Mouse (Mus musculus) kidney, postnatal 4 days (tissue): ENCODE results near the gene Zfpm1.

Experiments
- DNase-seq, 2 experiments: peaks; one replicate each; pipeline ENCODE4 v3.0.0; 2021; ENCODE audit warnings: mixed read lengths in 2 of 2

Zfpm1 gene

DNA sequence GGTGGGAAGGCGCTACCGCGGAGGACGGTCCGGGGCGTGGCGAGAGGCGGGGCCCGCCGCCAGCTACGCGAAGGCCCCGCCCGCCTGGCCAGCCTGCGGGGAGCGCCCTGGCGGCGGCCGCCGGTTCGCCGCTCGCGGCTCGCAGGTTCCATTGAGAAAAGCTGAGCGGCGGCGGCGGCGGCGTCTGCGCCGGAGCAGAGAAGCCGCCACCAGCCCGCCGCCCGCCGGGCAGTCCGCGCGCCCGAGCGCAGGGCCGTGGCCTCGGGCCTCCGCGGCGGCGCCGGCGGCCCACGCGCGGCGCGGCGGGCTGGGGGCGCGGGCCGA lies at the start of gene Zfpm1:
Gene Zfpm1 (plus strand): TSS at position 107 of the 324 bp plus-strand sequence.
- DNase-seq = no peak

DNA sequence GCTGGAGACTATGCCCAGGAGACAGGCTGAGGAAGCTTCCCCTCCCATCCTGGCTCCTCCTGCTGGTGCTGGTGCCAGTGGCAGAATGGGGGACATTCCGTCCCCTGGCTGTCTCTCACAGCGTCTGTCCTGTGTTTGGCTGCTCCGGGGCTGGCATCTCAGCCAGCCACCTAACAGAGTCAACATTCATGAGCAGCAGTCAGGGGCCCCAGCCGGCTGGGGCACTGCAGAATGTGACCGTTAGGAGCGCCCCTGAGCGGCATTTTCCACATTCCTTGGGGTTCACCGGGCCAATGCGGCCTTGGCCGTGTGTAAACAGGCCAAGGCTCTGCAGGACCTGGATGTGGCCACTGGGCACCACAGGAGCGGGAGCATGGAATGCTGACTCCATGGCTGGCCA lies 47.9 kb upstream of the Zfpm1 start:
- peak; percentile 72 to 81 for DNase-seq

DNA sequence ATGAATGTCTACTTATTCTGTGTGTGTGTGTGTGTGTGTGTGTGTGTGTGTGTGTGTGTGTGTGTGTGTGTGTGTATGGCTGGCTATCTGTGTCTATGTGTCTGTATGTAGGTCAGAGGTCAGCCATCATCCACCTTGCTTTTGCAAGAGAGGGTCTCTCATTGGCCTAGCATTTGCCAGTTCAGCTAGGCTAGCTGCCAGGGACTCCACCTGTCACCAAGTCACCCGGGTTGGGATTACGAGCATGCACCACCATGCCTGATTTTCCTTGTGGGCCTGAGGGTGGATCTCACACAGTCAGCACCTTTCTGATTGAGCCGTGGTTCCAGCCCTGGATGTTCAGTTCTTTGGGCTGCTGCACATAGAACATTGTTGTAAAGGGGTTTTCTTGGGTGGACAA lies 45.4 kb upstream of the Zfpm1 start:
- DNase-seq = no peak

DNA sequence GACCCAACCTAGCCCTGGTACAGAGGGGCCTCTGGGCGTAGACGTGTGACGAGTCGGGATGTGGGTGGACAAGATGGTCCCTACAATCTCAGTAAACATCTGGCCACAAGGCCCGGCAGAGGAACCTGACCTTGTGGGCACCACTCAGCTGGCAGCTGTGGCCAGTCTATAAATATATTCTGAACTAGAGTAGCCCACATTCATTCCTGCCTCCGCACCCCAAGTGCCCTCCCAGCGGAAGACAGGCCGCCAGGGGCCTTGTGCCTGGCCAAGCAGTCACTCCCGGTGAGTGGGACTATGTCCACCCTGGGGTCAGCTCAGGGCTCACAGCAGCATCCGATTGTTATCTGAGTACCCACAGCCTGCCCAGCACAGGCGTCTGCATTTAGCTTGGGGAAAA lies 43.7 kb upstream of the Zfpm1 start:
- DNase-seq = no peak

DNA sequence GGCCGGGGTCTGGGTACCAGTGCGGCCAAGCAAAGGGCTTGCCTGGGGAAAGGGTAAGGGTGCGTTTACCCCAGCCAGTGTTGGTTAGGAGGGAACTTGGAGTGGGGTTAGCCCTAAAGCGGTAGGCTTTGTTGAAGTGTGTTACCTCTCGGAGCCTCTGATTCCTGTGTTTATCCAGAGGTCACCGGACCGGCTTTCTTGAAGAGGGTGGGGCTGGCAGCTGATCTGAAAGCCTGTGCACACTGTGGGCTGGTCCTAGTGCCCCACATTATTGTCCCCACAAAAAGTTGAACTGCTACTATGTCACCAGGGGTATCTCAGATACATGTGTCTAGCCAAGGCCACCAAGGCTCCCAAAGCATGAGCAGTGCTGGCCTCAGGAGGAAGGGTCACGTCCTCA lies 43.2 kb upstream of the Zfpm1 start:
- no peak for DNase-seq

DNA sequence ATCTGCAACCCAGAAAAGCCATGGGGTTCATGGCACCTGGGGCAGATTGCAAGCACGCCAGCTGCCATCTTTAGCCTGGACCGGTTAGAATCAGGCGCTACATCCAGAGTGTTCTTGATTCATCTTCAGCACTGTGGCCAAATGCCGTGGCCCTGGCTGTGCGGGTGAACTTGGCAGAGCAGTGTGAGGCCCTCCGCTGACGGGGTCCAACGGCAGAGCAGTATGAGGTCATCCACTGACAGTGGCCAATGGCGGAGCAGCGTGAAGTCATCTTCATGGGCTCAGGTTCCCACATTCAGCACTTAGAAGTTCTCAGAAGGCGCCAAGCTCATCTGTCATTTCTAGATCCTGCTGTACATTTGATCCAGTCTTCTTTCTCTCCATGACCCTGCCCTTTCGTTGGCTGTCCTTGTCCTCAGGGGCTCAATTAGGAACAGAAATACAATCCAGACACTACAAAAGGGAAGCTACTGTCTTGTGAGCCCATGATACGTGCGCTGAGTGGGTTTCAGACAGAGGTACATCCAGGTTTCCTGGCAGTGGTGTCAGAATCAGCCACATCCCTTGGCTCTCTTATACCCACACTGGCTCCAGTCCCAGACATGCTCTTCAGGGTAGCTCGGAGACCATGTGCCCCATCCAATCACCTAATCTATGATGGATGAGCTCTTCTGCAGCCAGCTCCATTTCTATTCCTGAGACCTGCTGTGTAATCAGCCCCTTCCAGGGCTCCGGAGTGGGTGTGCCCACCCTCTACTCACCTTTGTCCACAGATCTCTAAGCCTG lies 41.5 kb upstream of the Zfpm1 start:
- no peak for DNase-seq

DNA sequence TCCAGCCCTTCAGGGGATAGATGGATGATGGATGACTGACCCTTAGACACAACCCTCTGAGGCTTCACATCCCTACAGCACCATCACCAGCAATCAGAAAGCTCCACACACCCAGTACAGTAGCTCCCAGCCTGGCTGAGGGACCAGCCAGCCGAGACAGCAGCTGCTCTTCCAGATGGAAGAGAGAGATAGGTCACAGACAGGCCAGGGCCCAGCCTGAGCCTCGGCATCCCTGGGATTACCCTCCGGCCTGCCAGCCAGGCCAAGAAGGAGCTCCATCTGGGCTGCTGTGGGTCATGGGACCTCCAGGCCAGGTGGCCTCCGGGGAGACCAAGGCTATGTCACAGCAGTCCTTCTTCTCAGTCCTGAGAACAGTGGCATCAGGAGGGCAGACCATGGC lies 38.6 kb upstream of the Zfpm1 start:
- DNase-seq = no peak

DNA sequence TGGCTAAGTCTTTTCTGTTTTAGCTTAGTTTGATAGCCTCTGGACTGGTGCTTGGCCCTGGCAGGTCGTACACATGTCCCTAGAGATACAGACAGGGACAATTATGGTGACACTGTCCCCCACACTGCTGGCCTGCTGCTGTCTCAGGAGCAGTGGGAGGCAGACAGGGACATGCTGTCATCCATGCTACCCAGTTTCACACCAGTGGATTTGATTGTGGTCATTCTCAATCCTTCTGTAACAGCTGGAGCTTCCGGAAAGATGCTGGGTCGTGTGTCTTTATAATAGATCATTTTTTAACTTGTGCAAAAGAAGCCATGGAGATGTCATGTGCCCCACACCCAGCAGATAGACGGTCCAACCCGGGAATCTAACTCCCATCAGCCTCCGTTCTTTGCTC lies 36.8 kb upstream of the Zfpm1 start:
- DNase-seq = no peak

DNA sequence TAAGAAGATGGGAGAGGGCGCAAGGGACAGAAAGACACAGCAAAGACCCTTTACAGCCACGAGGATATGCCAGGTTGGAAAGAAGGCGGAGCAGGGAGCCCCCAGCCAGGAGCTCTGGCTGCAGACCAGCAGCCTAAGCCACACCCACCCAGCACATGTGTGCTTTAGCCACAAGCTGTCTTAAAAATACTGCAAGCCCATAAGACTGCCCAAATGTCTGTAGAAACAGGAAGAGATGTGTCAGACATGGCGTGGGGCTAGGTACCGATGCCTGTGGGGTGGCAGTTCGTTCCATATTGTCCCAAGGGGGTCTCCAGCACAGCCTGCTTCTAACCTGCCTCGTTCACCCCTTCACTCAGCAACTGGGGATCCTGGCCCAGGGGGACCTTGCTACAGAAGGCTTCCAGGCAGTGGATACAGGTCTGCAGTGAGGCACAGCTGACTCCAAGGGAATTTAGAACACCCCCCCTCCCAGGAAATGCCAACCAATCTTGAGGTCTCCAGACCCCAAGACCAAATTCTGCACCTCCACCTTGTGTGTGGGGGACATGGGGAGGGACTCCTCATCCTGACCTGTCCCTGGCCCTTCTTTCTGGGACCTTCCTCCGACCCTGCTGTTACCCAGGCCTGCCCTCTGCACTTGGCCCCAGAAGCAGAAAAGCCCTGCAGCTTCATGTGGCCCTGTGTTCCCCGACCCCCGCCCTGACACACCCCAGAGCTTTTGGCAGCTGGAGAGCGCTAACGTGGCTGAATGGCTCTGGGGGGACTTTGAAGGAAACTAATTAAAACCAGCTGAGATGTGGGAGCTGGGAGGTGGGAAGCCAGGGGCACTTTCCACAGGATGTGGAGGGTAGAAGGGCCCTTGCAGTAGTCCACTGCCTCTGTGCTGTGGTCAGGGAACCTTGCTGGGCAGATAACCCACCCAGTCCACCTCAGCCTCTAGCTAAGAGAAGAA lies 35.4 kb upstream of the Zfpm1 start:
- no peak for DNase-seq

DNA sequence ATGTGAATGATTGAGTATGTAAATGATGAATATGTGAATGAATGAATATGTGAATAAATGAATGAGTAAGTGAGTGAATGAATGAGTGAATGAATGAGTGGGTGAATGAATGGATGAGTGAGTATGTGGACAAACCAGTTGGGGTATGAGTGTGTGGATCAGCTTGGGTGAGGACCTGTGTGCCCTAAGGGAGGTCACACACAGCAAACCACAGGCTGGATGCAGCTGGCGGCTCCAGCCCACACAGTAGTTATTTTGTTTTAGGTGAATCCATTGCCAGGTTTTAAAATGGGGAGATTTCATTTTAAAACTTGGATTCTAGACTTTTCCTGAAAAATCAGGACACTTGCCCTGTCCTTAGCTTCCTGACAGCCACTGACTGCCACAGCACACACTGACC lies 30.2 kb upstream of the Zfpm1 start:
- DNase-seq = no peak

DNA sequence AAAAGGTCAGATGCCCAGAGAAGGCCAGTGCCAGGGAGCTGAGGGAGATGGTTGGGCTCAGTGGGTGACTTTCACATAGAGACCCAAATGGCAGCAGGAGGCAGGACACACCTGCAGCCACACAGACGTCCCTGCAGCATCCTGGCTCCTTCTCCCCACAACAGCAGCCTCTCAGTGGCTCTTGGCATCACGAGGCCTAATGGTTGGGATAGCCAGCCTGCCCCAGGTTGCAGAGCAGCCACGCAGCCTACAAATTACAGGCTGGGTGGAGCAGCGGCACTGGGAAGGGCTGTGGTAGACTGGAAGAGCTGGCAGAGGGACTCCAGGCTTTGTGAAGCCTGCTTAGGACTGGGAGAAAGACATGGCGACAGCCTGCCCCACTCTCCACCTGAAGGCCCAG lies 29.6 kb upstream of the Zfpm1 start:
- DNase-seq = no peak

DNA sequence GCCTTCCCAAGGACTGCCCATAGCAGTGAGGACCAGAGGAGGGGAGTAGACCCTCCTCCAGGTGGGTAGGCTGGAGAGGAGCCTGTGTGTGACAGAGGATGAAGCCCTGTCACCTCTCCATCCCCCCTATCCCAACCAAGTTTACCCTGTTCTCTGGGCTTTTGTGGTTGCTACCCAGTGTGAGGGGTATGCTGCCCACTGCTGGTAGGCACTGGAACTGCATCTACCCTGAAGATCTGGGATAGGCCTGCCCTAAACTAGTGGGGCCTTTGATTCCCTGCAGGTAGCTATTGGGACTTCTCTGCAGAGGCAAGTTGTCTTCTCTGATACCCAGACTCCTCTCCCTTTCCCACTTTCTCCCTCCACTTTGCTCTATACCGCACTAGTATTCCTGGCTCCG lies 22.6 kb upstream of the Zfpm1 start:
- peak; percentile 88 to 90 for DNase-seq

DNA sequence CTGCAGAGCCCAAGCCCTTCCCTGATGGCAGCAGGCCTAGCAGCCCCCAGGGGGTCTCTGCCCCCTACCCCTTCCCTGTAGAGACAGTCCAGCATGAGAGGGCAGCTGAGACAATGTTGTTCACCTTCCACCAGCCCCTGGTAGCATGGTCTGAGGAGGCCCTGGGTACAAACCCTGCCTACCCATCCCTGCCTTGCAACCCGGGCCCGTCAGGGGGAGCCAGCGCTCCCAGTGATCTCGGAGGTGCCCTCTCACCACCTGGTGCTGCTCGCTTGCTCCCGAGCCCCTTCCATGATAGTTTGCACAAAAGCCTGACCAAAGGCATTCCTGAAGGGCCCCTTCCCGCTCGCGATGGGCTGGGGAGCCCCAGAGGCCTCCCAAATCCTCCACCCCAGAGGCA lies 21.2 kb upstream of the Zfpm1 start:
- no peak for DNase-seq

DNA sequence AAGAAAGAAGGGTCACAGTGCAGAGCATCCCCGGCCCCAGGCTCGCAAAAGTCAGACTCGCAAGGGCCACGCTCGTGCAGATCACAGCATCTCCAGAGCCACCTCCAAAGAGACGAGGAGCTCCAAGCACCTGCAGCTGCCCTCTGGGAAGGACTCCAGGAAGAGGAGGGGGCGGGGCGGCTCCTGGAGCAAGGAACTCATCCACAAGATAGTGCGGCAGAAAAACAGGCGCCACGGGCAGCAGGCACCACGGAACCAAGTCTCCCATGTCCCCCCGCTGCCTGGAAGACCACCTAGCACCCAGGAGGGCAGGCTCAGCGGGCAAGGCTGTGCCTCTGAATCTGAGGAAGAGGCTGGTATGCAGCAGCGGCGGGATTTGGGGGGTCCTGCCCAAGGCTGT lies 19.1 kb upstream of the Zfpm1 start:
- no peak for DNase-seq

DNA sequence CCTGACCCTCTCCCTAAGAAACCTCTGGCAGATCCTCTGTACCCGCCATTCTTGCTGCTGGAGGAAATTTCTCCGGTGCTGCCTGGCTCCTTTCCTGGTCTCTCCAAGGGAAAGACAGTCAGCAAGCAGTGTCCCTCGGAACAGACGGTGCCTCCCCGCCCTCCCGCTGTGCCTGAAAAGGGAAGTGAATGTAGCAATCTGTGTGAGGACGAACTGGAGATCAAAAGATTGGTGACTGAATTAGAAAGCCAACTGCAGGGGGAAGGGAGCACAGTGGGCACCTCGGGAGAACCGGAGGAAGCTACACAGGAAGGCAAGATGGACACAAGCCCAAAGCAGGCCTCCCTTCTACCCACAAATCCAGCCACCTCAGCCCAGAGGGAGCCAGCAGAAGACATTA lies 17.7 kb upstream of the Zfpm1 start:
- no peak for DNase-seq

DNA sequence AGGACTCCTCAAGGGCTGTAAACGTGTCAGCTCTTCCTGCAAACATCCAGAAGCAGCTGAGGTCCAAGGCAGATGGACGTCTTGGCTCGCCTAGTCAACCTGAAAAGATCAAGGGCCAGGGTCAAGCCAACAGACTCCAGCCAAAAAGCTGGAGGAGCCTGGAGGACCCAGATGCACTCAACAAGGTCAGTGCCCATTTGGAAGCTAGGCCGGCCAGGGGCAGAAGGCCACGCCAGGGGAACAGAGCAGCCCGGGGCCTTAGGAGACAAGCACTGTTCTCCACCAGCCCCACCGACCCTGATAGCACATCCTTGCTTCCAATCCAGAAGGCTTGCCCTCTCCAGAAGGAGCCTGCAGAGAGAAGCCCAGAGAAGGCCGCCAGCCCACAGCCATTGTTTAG lies 16.4 kb upstream of the Zfpm1 start:
- DNase-seq = no peak

DNA sequence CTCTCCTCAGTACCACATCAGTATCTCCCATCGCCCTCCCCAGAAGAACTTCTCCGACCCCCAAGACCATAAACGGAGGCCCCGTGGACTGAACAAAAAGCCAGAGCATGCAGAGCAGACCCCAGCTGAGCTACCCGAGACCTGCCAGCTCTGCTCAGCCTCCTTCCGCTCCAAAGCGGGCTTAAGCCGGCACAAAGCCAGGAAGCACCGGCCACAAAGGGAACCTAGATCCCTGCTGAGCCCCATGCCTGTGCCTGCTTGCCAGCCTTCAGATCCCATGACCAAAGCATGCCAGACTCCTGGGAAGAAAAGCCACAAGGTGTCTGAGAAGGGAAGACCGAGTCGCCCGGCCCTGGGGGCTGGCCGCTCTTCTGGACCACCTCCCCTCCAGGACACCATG lies 15.1 kb upstream of the Zfpm1 start:
- no peak for DNase-seq

DNA sequence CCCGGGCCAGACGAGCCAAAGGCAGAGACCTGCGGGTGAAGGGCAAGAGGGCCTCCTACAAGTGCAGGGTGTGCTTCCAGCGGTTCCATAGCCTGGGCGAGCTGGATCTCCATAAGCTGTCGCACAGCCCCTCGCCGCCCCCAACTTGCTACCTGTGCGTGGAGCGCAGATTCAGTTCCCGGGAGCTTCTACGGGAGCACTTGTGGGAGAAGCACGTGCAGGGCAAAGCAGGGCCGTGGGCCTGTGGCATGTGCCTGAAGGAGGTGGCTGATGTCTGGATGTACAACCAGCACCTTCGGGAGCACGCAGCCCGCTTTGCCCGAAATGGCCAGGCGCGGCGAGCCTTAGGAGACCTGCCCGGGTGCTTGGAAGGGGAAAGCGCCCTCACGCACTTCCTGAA lies 13.1 kb upstream of the Zfpm1 start:
- no peak for DNase-seq

DNA sequence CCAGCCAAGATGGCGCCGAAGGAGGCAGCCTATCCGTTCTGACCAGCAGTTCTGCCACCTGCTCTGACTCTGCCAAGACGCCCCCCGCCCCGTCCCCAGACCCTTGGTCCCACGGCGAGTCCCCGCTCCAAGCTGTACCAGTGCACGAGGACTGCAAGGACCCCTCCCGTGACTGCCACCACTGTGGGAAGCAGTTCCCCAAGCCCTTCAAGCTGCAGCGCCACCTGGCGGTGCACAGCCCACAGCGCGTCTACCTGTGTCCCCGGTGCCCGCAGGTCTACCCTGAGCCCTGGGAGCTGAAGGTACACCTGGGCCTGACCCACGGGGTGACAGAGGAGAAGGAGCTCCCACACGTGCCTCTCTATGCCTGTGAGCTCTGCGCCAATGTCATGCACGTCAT lies 12.5 kb upstream of the Zfpm1 start:
- DNase-seq = peak; percentile 91 to 92

DNA sequence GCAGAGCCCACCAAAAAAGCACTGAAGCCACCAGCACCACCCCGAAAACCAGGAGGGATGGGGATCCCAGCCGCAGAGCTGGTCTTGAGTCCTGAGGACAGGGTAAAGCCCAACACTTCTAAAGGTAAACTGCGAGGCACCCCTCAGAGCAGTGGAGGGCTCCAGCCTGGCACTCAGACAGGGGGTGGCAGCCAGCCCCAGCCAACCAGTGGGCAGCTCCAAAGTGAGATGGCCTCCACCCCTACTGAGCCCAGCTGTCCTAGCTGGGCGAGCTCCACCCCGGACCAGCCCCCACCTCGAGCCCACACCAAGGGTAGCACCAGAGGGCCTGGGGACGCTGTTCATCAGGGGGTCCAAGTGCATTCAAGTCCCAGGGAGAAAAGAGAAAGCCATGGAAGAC lies 11.4 kb upstream of the Zfpm1 start:
- DNase-seq = no peak

DNA sequence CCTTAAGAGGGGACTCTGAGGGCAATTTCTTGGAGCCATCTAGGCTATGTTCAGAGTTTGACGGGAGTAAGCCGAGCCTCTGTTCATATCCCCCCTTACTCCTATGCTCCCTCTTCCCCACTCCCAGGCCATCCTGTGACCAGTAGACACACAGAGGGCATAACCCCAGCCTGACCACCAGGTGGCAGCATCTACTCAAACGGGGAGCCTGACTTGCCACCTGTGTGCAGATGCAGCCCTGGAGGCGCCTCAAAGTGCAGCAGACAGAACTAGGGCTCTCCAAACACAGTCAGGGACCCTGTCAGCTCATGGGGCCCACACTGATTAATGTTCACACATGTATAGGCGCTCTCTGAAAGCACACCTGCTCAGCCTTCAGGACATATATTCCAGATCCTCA lies 8.8 kb upstream of the Zfpm1 start:
- peak; percentile 84 to 85 for DNase-seq

DNA sequence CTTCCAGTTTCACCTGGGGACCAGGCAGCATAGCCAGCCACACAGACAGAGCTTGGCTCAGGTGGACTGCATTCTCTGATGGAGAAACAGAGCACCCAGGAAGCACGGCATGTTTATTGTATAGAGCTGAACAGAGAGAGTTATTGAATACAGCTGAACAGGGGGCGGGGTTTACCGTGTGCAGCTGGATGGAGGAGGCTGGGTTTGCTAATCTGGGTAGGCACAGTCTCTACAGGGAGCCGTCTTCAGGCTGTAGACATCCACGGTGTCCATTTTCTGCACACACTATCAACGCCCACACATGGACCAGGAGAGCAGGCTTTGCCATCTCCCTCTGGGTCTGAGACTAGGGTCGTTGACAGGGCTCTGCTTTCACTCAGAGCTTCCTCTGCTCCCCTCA lies 8.1 kb upstream of the Zfpm1 start:
- DNase-seq = no peak

DNA sequence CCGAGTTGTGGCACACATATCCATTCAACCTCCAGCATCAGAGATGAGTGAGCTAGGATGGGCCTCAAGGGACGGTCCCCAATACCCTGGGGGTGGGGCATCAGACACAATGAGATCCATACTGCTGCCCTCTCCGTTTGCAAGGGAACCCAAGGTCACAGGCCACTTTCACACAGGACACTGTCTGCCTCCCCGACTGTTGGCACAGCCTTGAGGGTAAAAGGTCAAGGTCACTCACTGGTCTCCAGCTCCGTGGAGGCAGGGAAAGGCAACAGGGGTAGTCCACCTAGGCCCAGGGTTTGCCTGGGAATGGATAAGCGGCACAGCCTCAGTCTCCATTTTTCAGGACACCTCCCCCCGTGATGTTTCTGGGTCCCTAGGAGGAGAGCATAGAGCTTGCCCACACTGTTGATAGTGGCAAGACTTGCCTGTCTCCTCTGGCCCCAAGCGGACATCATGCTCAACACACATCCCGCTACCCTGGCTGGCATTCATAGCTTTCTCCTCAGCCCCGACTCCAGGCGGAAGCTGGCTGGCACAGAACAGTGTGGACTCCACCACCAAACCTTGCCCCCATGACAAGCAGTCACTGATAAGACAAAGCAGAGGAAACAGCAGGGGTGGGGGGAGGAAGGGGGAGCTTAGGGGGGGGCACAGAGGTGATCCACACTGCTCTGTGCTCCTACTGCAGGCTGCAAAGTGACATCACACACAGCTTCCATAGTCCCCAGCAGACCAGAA lies 7.1 kb upstream of the Zfpm1 start:
- no peak for DNase-seq

DNA sequence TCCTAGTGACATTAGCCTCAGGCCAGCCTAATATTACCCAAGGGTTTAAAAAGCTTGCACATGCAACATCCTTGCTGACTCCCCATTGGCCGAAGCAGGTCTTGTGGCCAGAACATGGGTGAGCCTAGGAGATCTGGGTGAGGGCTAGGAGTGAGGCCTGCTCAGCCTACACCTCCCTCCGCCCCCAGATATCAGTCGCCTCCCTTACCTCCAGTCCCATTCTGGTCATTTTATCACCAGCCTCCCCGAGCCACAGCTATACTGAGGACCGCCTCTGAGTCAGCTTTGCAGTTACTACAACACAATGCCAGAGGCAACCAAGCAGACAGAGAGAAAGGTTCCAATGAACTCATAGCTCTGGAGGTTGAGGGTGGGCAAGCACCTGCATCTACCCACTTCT lies 5.6 kb upstream of the Zfpm1 start:
- no peak for DNase-seq
